Mouse (Mus musculus) liver (tissue): ENCODE measurements around the gene Adh5.
"Not testable (repeated sequence)": the region's sequence is repeated elsewhere in the genome, so short reads cannot be mapped to it uniquely, and the experiment has no call there.

Experiments used
- DNase-seq: peaks from one replicate; pipeline ENCODE4 v3.0.0-alpha.2; 2020; ENCODE audit warnings: mixed read lengths

Adh5 gene

DNA sequence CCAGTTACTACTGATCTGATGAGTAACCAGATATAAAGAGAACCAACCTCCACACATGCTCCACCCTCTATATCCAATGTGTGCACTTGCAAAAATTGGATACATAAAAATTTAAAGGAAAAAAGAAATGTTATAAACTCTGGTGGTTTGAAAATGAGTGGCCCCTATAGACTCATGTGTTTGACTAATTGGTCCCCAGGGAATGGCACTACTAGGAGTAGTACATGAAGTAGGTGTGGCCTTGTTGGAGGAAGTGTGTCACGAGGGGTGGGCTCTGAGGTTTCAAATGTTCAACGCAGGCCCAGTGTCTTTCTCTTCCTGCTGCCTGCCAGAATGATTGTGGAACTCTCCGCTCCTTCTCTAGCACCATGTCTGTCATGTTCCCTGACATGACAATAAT, 18.9 kb downstream of the Adh5 start:
- no peak for DNase-seq

DNA sequence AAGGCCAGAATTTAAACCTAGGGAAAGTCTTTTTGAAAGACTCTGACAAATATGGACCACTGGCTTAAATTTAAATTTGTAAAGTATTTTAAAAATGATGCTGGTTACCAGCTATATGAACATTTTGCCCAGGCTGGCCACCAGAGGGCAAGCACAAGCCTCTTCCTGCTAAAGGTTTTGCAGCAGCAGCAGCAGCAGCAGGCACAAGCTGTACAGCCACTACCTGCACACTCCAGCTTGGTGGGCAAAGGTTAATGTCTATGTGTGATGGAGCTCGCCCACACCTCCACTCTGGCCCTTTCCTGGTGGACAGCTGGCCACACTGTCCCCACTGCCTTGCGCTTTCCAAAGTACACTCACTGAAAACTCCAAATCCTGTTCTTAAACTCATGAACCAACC, 20.2 kb downstream of the Adh5 start:
- peak; percentile 57 for DNase-seq

DNA sequence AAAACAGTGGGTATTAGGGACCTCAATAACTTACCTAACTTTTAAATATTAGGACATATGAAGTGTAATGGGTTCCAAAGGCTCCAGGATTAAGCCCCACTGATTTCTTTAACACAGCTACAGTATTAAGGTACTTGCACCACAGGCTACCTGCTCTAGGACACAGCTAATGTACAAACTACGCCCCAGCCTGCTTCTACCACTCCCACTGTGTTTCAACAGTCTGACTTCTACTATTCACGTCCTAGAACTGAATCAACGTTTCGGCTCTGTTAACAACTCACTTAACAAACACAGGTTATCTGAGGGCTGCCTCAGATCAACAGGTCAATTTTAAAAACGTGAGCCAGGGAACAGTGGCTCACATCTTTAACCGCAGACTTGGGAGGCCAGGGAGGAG, 20.9 kb downstream of the Adh5 start:
- no peak for DNase-seq

DNA sequence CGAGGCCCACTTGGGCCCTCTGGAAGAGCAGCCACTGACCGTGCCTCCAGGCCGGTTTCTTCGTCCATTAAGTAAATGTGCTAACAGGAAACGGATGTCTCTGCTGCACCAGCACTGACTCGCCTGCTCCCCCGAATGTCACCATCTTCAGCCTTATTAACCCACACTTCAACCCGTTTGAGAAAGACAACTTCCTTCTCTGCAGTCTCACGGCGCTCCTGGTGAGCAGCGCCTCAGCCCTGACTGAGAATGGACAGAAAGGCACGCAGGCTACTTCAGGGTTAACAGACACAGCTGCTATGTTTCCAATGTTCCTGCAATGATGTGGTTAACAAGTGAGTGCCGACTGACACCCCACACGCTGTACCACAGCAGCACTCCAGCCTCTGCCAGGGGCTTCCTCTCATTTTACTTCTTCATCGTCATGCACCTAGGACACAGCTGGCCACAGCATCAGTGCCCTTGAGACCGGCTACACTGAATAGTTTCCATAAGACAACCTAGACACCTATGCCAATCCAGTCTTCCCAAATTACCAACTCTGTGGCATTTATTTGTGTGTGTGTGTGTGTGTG, 21.8 kb downstream of the Adh5 start:
- no peak for DNase-seq

DNA sequence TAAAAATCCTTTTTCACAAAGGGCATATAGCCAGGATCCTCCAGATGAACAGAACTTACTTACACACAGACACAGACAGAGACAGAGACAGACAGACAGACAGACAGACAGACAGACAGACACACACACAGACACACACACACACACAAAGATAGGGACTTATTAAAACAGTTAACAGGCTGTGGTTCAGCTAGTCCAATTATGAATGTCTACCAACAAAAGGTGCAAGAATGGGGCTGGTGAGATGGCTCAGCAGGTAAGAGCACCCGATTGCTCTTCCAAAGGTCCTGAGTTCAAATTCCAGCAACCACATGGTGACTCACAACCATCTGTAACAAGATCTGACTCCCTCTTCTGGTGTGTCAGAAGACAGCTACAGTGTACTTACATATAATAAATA, 23.8 kb downstream of the Adh5 start:
- DNase-seq = not testable (repeated sequence)

DNA sequence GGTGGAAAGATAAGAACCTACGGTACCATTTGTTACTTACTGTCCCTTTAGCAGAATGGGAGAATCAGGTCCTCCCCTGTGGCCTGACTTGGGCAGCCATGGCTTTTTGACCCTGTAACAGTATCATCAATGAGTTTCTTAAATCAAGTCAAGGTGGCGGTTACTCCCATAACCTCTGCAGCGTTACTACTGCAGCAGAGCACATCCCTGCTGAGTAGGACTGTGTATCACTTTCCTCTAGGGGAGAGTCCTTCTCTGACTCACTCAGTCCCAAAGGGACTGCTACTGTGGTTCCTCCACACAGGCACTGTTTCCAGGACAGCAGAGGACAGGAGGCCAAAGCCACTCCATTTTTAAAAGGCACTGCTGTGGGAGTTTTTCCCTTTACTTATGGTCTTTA, 28.2 kb downstream of the Adh5 start:
- no peak for DNase-seq

DNA sequence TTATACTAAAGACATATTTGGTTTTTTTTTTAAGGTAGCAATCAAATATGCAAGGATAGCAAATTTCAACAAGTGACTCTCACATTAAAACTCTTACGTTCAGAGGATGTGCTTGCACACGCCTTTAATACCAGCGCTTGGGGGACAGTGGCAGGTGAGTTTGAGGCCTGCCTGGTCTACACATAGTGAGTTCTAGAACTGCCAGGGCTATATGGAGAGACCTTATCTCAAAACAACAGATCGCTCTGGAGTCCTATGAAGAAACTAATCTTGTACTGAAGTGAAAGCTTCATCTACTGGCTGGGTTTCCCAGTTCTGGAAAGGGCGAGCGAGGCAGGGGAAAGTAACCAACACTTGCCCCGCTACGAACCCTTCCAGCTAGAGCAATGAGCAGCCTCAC, 36.6 kb downstream of the Adh5 start:
- DNase-seq = no peak

DNA sequence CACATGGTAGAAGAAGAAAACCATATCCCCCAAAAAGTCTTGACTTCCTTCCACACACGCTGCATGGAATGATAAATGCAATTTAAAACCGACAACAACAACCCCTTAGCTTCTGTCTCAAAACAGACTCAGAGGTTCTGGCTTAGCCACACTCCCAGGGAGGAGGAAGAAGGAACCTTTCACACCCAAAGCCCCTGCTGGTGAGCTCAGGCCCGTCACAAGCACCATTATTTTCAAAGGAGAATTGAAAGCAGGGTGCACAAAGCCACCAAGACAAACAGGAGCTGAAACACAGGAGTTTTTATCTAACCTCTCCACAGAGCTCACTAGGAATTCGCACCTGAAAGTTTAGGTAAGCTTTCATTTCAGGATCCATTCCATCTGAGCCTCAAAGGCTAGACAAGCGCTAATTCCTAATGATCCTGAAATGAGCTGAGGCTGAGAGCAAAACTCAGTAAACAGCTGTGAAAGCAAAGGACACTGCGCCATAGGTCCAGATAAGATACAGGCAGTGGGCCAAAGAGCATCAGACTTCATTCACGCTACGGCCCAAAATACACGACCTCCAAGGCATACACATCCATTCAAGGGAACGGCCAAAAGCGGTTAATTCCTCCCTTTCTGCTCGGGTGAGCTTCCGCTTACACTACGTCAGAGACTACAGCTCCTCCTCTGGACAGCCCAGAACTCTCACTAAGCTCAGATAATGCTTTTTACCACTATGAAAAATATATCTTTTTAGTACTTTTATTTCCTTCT, 38.8 kb downstream of the Adh5 start:
- no peak for DNase-seq

DNA sequence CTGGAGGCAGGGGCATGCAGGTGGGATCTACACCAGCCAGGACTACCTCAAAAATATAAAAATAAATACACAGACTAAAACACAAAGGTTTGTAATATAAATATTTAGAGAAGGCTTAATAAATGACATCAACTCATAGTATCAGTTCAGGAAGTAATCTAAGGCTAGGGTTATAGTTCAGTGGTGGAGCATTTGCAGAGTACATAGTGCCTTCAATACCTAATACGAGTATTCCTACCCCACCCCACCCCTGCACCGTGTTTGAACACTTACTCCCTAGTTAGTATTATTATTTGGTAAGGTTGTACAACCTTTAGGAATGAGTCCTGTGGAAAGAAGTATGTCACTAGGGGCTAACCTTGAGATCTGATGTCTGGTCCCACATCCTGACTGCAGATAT, 40.3 kb downstream of the Adh5 start:
- DNase-seq = no peak

DNA sequence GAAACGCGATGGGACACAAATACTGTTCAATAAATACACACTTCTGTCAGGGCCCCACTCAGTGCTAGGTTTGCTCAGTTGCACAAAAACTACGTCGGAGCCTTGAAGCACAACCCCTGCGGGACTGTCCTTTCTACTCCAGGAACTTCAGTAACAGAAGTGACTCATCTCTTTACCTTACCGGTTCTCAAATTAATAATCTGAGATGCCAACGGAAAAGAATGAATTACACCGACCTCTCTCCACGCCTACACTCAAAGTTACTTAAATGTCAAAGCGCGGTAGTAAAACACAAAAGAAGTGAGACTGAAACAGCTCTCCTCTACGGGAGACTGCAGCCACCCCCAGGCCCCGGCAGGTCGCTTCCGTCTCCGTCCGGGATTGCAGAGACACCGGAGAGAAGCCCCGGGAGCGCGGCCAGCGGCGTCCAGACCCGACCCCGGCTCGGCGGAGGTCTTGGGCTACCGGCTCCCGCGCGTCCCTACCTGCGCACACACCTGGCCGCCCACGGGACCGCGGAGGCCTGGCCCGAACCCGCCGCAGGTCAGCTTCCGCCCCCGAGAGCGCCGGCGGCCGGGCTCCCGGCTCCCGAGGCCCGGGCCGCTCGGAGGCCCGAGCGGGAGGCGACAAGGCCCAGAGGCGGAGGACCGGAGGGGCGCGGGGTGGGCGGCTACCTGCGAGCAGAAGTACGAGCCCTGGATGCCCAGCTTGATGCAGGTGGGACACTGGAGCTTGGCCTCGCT, 45.9 kb downstream of the Adh5 start:
- peak; percentile 49 for DNase-seq

DNA sequence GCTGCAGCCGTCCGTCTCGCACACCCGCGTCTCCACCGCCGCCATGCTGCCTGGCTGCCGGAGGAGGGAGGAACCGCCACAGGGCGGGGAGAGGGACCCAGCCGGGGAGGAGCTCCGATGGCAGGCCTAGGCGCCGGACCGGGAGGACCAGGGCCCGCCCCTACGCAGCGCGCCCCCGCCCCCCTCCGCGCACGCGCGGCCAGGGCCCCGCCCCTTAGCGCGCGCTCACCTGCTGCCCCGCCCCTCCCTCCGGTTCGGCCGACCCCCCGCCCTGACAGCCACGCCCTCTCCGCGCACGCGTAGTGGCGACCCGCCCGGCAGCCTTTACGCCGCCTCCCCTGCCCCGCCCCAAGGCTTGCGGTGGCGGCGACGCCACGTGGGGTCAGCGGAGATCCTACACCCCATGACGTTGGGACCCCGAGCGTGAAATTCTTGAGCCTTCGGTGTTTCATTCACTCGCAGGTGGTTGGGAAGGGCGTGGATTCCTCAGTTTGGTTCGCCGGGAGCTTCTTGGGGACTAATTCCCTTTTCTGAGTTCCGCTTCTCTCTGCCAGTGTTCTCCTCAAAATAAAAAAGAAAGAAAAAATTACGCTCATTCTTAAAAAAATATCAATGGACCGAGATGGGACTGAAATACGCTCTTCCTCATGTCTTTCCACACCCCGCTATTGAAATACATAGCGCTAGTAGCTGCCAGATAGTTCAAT, 46.6 kb downstream of the Adh5 start, which contains the start of gene Metap1:
TSS of gene Metap1 (minus strand) at position 189 of the 707 bp plus-strand sequence.
- peak; percentile 99 for DNase-seq

DNA sequence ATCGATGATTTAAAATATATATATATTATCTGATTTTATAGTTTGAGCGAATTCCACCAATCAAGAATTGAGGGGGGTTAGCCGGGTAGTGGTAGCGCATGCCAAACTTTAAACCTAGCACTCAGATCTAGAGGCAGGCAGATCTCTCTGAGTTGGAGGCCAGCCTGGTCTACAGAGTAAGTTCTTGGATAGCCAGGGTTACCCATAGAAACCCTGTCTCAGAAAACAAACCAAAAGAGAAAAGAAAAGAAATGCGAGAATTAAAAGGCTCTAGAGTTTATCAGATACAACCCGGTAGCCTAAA, 47.1 kb downstream of the Adh5 start:
- no peak for DNase-seq

DNA sequence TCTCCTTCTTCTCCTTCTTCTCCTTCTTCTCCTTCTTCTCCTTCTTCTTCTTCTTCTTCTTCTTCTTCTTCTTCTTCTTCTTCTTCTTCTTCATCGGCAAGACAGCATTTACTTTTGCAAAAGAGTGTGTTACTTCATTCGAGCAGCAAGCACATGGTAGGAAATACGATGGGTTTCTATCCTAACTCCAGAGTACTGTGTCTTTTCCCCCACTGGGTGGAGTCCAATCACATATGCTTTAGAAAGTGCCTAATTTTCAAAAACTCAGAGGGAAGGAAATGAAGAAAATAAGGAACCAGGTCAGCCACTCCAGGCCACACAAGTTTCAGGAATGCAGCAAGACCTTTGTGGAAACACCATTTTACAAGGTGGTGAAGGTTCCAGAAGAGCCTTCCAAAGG, 50.8 kb downstream of the Adh5 start:
- DNase-seq = no peak

DNA sequence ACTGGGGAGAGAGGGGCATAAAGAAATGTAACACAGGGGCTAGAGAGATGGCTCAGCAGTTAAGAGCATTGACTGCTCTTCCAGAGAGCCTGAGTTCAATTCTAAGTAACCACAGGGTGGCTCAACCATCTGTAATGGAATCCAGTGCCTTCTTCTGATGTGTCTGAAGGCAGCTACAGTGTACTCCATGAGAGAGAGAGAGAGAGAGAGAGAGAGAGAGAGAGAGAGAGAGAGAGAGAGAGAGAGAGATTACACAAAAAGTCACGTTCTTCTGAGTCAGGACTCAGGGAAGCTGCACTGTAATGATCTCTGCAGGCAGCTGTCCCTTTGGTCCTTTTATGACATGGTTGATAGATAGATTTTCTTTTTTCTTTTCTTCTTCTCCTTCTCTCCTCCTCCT, 51.7 kb downstream of the Adh5 start:
- DNase-seq = no peak

DNA sequence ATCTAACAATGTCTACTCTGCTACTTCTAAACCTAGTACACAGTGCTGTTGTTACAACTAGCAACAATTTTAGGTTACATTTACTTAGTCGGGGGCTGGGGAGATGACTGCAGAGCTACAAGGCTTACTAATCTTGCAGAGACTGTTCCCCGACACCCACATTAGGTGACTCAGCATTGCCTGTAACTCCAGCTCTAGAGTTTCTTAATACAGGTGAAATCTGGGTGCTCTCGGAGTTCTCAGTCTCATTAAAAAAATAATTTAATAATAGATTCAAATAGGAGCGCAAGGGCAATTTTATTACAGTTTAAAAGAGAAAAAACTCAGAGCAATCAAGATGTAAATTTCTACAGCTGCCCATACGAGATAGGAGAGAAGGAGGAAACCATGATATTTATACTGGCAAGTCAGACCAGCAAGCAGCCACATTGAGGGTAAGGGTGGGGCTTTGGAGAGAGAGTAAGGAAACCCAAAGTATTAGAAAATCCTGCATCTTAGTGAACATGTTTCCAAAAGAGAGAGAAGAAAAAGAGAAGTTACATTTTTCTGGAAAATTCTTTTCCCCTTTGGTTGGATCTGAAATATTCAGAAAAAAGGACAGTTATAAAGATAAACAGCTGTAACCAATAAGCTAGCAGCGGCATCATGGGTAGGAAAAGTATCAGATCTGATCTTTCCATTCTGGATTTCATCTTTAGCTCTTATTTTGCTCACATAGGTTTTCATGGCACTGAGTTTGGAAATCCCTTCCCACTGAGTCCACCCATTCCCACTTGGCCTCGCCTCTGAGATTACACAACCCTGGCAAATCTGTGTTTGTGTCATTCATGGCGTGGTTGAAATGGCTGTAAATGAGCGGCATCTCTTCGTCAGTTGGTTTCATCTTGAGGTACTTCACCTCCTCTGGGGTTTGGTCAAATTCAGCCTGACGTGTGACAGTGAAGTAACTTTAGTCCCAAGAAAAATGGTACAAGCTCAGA, 52.6 kb downstream of the Adh5 start:
- peak; percentile 28 for DNase-seq

DNA sequence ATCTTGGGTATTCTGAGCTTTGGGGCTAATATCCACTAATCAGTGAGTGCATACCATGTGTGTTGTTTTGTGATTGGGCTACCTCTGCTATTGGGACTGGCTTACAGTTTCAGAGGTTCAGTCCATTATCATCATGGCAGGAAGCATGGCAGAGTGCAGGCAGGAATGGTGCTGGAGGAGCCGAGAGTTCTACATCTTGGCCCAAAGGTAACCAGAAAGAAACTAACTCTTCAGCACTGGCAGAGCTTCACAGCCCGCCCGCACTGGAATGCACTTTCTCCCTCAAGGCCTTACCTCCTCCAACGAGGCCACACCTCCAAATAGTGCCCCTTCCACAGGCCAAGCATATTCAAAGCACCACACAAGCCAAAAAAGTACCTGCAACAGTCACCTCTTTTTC, 55.8 kb downstream of the Adh5 start:
- DNase-seq = no peak

DNA sequence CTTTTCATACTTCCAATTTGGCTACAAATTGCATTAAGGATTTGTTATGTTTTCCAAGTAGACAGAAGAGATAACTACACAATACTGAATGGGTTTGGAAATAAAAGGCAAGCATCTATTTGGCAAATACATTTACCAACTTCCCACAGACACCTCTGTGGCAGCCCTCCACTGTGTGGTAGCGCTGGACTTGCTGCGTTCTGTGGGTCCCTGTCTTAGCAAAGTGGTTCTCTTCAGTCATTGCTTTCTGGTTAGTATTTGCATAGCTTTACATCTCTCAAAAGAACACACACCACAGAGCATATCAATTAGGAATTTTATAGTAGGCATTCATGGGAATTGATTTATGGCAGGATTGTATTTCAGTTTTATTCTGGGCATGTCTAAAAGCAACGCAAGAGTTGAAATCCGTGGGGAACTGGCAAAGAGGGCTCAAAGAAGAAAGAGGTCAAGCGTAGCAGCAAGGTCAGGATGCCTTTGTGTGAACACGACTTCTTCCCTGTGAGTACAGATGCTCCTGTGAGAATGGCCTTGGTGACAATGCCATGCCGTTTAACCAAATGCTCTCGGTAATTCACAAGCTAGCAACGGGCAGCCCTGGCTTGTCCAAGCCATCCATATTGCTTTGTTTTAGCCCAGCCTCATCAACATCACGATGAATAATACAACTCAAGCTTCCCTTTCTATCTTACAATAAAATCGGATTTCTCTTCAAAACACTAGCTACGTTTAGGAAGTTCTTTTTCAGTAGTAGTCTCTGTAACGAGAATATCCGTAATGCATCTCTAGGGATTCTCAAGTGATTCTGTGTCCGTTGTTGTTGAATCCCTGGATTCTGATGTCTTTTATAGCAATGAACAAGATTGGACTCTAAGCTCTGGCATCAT, 57.2 kb downstream of the Adh5 start:
- DNase-seq = no peak

DNA sequence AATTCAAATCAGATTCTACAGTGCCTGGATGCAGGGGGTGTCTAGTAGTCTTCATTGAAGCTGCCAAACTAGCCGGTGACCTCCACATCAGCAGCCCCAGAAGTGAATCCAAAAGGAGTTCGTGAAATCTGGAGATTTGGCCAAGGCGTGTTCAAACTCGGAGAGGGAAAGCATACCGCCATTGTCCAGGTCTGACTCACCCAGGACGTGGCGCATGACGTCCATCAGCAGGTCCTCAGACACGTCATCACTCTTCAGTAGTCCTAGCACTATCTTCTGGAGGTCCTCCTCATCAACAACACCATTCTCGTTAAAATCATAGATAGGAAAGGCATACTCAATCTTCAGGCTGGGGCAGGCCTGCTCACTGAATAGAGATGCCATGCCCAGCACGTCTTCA, 60.9 kb downstream of the Adh5 start:
- DNase-seq = no peak
